Mouse (Mus musculus) heart, postnatal 10 days (tissue): ENCODE results near the gene Chd5. TPM values are rescaled to one million over a fixed set of nuclear protein-coding genes. Genes with fewer than 3 reads are reported as not detected.

Source experiments
- DNase-seq, 2 experiments: peaks; one replicate each; pipeline ENCODE4 v3.0.0; 2021
- intact Hi-C: fragments of 180-260 bp; cut with DNase I; formaldehyde crosslinking; loops from one replicate; pipeline ENCODE4 v1.15.1; 2025
- total RNA-seq, 2 experiments: library from RNA; stranded (reverse); gene quantifications; 2 replicates each; pipeline ENCODE4 v1.2.3; 2021

Chd5 gene
- under 1 TPM; 0.05 to 0.17 TPM for total RNA-seq

DNA sequence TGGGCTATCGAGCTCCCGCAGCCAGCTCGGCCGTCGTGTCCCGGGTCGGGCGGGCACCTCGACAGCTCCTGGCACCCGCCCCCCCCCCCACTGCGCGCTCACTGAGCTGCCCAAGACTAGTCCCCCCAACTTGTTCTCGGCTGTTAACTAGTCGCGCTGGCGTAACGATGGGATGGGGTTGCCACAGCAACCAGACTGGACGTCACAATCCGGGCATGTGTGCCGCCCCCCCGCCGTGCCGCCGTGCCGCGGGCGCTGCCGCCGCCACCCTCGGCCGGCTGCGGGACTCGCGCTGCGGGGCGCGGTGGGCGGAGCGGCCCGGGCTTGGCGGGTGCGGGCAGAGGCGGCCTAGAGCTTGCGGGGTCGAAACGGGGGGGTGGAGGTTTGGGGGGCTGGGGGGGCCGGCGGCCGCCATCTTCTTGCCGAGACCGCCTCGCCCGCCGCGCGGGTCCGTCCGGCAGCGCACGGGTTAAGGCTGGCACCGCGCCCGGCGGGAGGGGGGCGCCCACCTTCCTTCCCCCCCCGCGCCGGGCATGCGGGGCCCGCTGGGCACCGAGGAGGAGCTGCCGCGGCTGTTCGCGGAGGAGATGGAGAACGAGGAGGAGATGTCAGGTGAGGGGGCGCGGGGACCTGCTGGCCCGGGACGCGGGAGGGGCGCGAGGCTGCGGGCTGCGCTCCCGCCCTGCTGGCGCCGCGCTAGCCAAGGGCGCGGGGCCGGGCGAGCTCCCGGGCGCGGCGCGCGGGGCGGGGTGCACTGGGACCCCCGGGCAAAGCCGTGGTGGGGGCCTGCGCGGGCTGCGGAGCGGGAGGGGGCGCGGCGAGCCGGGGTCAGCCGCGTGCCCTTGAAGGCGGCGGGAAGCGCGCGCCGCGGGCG lies at the start of gene Chd5:
Gene Chd5 (plus strand): TSS at position 233 of the 874 bp plus-strand sequence.
- DNase-seq = no peak
- intact Hi-C loops = no loop called here

DNA sequence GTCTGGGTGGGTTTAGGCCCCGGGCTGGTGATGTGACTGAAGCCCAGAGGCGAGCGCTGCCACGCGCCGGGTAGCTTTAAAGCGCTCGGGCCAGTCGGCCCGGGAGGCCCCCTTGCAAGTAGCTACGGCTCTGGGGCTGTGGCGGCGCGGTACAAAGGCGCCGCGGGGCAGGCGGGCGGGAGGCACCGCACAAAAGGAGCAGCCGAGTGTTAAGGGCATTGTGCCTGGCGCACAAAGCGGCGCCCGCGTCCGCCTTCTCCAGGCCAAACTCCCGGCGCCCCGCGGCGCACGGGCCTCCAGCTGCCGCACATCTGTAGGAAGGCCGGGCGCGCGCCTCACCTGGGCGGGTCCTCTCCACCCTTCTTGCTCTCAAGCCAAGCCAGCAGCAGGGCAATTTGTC lies 48.1 kb upstream of the Chd5 start:
- intact Hi-C loops = no loop called here
- no peak for DNase-seq

GRCm38 (mm10) chr4:152290991-152291390 lies 47.5 kb upstream of the Chd5 start:
- intact Hi-C loops = no loop called here
- no peak for DNase-seq

- intact Hi-C loops = no loop called here
- DNase-seq = no peak
These were observed 46.9 kb upstream of the Chd5 start, which contains the start of gene Hes3 for GRCm38 (mm10) chr4:152291562-152291961. Gene Hes3 (minus strand): TSS chr4:152291662.

GRCm38 (mm10) chr4:152292102-152292765 lies 46.2 kb upstream of the Chd5 start:
- no peak for DNase-seq
- intact Hi-C loops = no loop called here

- intact Hi-C loops = no loop called here
- no peak for DNase-seq
These were observed 44.1 kb upstream of the Chd5 start for GRCm38 (mm10) chr4:152294188-152294929.

GRCm38 (mm10) chr4:152295916-152296315 lies 42.5 kb upstream of the Chd5 start:
- intact Hi-C loops = no loop called here
- no peak for DNase-seq

- intact Hi-C loops = no loop called here
- DNase-seq = no peak
These were observed 42.1 kb upstream of the Chd5 start for GRCm38 (mm10) chr4:152296371-152296770.

- intact Hi-C loops = no loop called here
- peak; percentile 100 for DNase-seq
These were observed 41.3 kb upstream of the Chd5 start, which contains the start of gene Icmt for GRCm38 (mm10) chr4:152296874-152297861. Gene Icmt (plus strand): TSS chr4:152297227.

DNA sequence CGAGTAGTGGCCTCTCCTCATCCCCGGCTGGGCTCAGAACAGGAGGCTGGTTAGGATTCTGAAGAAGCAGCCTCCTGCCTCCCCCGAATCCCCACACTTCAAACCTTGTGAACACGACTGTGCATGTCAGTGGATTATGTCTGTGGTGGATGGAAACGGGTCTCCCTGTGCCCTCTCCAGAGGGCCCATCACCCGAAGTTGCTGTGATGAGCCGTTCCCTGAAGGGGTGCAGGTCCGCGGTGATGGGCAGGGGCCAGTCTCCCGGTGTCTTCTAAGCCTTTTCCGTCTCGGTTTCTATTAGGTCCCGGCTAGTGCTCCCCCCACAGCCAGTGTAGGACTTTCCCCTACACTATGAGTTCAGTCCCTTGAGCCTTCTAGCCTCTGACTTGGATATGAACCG lies 39.6 kb upstream of the Chd5 start:
- intact Hi-C loops = no loop called here
- DNase-seq = no peak

GRCm38 (mm10) chr4:152300375-152300774 lies 38.1 kb upstream of the Chd5 start:
- no peak for DNase-seq
- intact Hi-C loops = loop anchor here (2.0 kb wide), 1 partner anchor 14 kb away; no protein-coding TSS in a partner anchor

GRCm38 (mm10) chr4:152302012-152302411 lies 36.4 kb upstream of the Chd5 start:
- DNase-seq = no peak
- intact Hi-C loops = no loop called here

GRCm38 (mm10) chr4:152303172-152303571 lies 35.3 kb upstream of the Chd5 start:
- no peak for DNase-seq
- intact Hi-C loops = no loop called here

DNA sequence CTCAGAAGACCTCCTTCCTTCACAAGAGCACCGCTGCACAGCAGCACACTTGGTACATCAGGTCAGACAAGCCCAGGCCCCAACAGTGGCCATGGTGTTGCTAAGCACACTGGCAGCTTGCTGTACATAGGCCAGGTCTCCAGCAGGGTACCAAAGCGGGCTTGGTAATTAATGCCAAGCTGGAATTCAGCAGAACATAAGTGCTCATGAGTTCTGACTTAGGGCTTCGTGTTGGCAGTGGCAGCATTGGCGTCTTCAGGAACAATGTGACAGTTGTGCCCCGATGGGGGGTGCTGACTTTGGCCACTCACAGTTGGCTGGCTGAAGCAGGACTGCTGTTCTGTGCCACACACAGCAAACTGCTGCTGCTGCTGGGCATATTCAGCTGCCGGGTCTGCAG lies 33.8 kb upstream of the Chd5 start:
- intact Hi-C loops = no loop called here
- DNase-seq = no peak

GRCm38 (mm10) chr4:152305991-152306390 lies 32.5 kb upstream of the Chd5 start:
- intact Hi-C loops = no loop called here
- DNase-seq = no peak

DNA sequence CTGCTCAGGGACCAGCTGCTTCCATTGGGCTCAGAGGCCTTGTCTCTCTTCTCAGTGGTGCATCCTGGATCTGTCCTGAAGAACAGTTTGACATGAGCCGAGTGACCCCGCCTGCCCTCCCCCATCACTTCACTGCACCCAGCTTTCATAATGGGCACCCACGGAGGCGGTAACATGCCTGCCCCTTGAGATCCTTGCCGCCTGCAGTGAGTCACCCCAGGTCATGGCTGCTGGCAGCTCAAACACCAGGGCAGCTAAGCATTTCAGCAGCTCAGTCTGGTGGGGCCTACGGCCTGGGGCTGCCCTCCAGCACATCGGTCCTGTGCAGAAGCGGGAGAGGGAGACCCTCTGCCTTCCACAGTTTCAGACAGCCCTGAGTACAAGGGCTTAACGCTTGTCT lies 30.9 kb upstream of the Chd5 start:
- DNase-seq = no peak
- intact Hi-C loops = no loop called here

DNA sequence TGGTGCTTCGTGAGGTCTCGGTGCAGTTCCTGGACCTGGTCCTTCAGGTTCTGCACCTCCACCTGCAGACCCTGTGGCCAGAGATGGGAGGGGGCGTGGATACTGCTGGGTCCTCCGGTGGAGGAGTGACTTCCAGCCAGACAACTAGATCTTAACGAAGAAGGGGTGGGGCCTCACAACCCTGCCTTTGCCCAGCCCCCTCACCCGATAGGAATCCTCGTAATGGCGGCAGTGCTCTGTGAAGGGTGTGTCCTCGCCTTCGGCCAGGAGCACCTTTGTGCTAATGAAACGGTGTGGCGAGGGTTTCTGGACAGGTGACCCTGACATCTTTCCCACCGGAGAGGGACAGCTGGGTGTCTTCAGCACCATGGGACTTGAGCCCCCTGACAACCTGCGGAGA lies 26.3 kb upstream of the Chd5 start:
- DNase-seq = no peak
- intact Hi-C loops = no loop called here

- intact Hi-C loops = no loop called here
- no peak for DNase-seq
These were observed 25.2 kb upstream of the Chd5 start for GRCm38 (mm10) chr4:152313211-152313632.

GRCm38 (mm10) chr4:152313934-152314333 lies 24.5 kb upstream of the Chd5 start:
- intact Hi-C loops = loop anchor here (2.0 kb wide), 1 partner anchor 13 kb away; no protein-coding TSS in a partner anchor
- peak in 1 of 2 experiments; percentile 46 for DNase-seq
